Mouse (Mus musculus) spleen, adult 2 months (tissue): Measurements from ENCODE around the gene Tacc2. TPM values are rescaled to one million over a fixed set of nuclear protein-coding genes. Genes with fewer than 3 reads are reported as not detected.

Experiments
- DNase-seq, 2 experiments: peaks; one replicate each; pipeline versions ENCODE4 v3.0.0 to v3.0.0-alpha.2; 2012 to 2021; ENCODE audit warnings: low spot score in 2 of 2, low read depth in 1 of 2
- H3K27ac ChIP-seq: fragments of 200-500 bp; 2 replicates; pipeline ENCODE4 v1.5.1; 2012; ENCODE audit warnings: low read length, inconsistent platforms; ENCODE audit not compliant: insufficient read depth
- H3K27me3 ChIP-seq: fragments of 200-500 bp; 2 replicates; pipeline ENCODE4 v1.6.1; 2012; ENCODE audit warnings: mild to moderate bottlenecking, moderate library complexity, low read length, inconsistent platforms; ENCODE audit not compliant: control insufficient read depth, insufficient read depth
- H3K36me3 ChIP-seq: fragments of 200-500 bp; 2 replicates; pipeline ENCODE4 v1.6.1; 2012; ENCODE audit warnings: mild to moderate bottlenecking, low read length, inconsistent platforms; ENCODE audit not compliant: control insufficient read depth, insufficient read depth
- H3K4me1 ChIP-seq: fragments of 200-500 bp; 2 replicates; pipeline ENCODE4 v1.6.1; 2011; ENCODE audit warnings: inconsistent platforms; ENCODE audit not compliant: control insufficient read depth, insufficient read depth, insufficient read length
- H3K4me3 ChIP-seq: fragments of 200-500 bp; 2 replicates; pipeline ENCODE4 v1.5.1; 2011; ENCODE audit warnings: mild to moderate bottlenecking, inconsistent platforms; ENCODE audit not compliant: insufficient read depth, insufficient read length; ENCODE audit errors: extremely low read depth
- CTCF ChIP-seq: fragments of 200-500 bp; IDR thresholded peaks from 2 replicates; pipeline ENCODE4 v1.5.1; 2011; ENCODE audit warnings: mild to moderate bottlenecking, inconsistent platforms; ENCODE audit not compliant: insufficient read depth, insufficient read length, insufficient replicate concordance; ENCODE audit errors: extremely low read depth
- POLR2A ChIP-seq: fragments of 200-500 bp; IDR thresholded peaks from 2 replicates; pipeline ENCODE4 v1.6.1; 2011; ENCODE audit warnings: low read depth, low read length, inconsistent platforms
- WGBS: fragments of 180-500 bp; shearing (Covaris S2); methylation state at CpG from one replicate; pipeline ENCODE4 v1.1.7; 2018; 5-methylcytosine and 5-hydroxymethylcytosine counted together
- polyA plus RNA-seq: library from polyadenylated mRNA; depleted of rRNA; stranded (reverse); fragments of >200 nt; gene quantifications from 2 replicates; pipeline ENCODE4 v1.2.3, GENCODE M21; 2012

Tacc2 gene
- polyA plus RNA-seq, 1 experiment = 4.3 TPM

DNA sequence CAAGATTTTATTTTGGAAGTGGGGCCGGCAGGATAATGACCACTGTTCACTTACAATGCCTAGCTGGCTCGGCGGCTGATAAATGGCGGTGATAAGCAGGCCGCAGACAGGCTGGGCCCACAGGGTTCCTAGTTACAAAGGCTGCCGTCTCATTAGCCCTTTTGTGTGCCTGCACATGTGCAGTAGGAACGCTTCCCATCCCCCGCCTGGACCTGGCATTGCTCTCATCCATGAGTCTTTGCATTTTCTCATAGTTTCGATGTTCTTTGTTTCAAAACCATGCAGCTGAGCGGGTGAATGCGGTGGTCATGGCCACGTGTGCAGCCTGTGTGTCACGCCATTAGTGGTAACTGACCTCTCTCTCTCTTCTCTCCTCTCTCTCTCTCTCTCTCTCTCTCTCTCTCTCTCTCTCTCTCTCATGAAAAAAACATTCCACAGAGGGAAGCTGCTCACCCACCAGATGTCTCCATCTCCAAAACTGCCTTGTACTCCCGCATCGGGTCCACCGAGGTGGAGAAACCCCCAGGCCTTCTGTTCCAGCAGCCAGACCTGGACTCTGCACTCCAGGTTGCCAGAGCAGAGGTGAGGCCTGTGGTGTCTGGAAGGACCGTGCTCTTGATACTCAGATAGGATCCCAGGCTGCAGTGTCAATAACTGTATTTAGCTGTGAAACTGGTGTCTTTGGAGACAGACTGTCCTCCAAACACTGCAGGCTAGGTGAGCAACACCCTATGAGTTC lies 173.7 kb downstream of the Tacc2 start:
- Histone ChIP-seq H3K4me3 (no peak overlapping the region), H3K27ac (no peak overlapping the region), H3K36me3 (no peaks in the 10 kb centered on the region), H3K4me1 (no peaks in the 10 kb centered on the region), H3K27me3 (no peaks in the 10 kb centered on the region)
- DNase-seq = no peak
- TF ChIP-seq CTCF = no peak
- TF ChIP-seq POLR2A = no peak
- 91% methylated on average over 17 of the region's 17 CpGs for WGBS

DNA sequence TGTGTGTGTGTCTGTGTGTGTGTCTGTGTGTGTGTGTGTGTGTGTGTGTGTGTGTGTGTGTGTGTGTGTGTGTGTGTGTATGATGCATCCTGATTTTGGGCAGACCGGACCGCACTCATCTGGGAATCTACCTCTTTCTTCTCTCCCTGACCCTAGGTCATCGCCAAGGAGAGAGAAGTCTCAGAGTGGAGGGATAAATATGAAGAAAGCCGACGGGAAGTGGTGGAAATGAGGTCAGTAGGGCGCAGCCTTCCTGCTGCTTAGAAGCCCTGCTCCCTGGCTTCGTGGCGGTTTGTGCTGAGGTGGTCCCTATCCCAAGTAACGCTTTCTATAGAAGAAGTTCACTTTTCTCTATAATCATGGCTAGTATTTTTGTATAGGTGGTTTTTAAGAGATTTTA lies 174.4 kb downstream of the Tacc2 start:
- no peaks in the 10 kb centered on the region for H3K36me3 ChIP-seq
- WGBS = 87% methylated on average over 9 of the region's 9 CpGs
- H3K27me3 ChIP-seq = no peaks in the 10 kb centered on the region
- TF ChIP-seq POLR2A = no peak
- no peak for TF ChIP-seq CTCF
- no peaks in the 10 kb centered on the region for H3K4me1 ChIP-seq
- no peak overlapping the region for H3K27ac ChIP-seq
- no peak for DNase-seq
- H3K4me3 ChIP-seq = no peak overlapping the region

DNA sequence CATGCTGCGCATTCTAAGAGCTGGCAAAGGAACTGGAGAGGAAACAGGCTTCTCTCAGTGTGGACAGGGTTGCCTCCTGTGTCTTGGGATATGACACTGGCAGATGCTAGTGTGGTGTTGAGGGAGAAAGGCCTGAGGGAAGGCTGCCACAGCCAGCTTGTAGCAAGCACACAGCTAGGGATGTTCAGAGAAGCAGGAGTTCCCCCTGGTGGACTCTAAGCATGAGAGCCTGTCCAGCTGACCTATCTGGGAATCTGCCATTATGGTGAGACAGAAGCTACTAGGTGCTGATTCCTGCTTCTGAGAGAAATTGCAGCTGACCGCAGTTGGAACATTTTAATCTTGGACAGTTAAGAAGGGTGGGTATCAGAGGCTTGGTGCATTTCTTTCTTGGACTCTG lies 177.6 kb downstream of the Tacc2 start:
- DNase-seq = no peak
- H3K36me3 ChIP-seq = no peaks in the 10 kb centered on the region
- H3K4me3 ChIP-seq = no peak overlapping the region
- TF ChIP-seq CTCF = no peak
- H3K4me1 ChIP-seq = no peaks in the 10 kb centered on the region
- 96% methylated on average over 2 of the region's 2 CpGs for WGBS
- no peak overlapping the region for H3K27ac ChIP-seq
- H3K27me3 ChIP-seq = no peaks in the 10 kb centered on the region

DNA sequence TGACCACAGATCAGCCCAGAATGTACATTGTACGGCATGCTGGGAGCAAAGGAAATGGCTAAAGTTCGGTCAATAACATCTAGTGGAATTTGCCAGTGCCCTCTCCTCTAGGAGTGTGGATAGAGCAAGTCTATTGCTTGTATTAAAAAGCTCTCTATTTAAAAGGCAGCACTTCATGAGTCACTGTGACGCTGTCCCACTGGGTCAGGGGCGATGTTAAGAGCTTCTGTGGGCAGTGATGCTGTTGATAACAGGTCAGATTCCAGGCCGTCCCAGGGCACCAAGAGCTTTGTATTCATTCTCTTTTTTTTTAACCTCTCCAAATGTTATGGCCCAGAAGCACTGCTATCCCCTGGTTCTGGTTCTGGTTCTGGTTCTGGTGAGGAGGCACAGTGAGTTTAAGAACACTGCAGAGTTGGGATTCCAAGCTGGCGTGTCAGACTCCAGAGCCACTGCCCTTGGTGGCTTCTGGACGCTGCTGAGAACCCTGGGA lies 179.2 kb downstream of the Tacc2 start:
- Histone ChIP-seq H3K4me1 (no peaks in the 10 kb centered on the region), H3K36me3 (no peaks in the 10 kb centered on the region), H3K4me3 (no peak overlapping the region), H3K27ac (no peak overlapping the region), H3K27me3 (no peaks in the 10 kb centered on the region)
- no peak for DNase-seq
- WGBS = 78% methylated on average over 7 of the region's 7 CpGs
- TF ChIP-seq POLR2A (no peak), CTCF (no peak)

DNA sequence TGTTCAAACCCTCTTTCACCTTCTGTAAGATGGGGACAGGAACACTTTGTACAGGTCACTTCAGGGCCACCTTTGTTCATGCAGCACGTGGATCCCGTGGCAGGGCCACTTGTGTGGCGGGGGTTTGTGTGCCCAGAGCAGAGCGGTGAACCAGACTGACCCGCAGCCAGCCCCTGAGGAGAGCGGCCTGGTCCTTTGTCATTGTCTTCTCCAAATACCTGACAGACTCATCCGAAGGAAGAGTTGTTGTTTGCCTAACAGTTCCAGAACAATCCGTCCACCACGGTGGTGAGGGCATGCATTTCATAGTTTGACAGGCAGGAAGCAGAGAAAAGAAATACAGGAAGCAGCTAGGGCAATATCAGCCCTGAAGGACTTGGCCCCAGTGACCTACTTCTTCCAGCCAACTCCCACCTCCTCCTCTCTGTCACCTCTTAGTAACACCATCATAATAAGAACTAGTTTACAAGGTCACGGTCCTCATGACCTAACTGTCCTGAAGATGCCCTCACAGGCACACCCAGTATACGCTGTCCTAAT lies 180.2 kb downstream of the Tacc2 start:
- no peak for TF ChIP-seq POLR2A
- TF ChIP-seq CTCF = no peak
- no peaks in the 10 kb centered on the region for H3K4me1 ChIP-seq
- no peaks in the 10 kb centered on the region for H3K36me3 ChIP-seq
- no peak overlapping the region for H3K27ac ChIP-seq
- DNase-seq = no peak
- WGBS = 69% methylated on average over 11 of the region's 11 CpGs
- H3K4me3 ChIP-seq = no peak overlapping the region
- H3K27me3 ChIP-seq = no peaks in the 10 kb centered on the region

DNA sequence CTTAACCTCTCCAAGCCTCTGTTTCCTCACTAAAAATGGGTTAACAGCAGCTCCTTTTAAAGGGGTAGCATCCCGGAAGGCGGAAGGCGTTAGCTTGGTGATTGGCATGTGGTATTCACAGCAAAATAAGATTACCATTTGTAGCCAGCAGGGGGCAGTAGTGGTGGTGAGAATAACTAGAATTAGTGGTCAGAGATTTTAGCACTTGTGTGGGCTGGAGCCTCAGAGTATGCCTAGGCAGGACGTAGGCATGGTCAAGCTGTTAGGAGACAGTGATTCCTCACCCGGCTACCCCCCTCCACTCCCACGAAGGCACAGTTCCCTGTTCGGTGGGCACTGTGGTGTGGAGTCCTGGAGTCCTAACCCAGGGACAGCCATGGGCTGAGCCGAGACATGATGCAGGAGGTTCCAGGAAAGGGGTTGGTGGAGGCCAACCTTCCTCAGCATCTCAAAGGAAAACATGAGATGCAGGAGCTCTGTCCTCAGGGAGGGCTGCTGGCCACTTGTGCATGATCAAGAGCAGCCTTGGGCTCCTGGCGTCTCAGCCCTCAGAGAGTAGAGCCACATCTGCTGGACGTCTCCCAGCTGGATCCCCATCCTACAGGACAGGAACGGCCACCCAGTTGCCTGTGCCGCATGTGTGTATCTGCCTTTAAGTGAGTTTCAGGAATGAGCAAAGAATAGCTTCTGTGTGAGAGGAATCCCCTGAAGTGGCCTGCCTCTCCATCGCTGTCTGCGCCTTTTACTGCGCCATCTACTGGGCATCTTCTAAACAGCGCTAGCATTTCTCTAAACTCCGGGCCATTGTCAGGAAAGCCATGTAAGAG lies 185.0 kb downstream of the Tacc2 start:
- peak; percentile 27 to 43 for DNase-seq
- Histone ChIP-seq H3K27me3 (no peaks in the 10 kb centered on the region), H3K4me1 (no peaks in the 10 kb centered on the region), H3K27ac (no peak overlapping the region), H3K4me3 (no peak overlapping the region), H3K36me3 (no peaks in the 10 kb centered on the region)
- WGBS = 44% methylated on average over 17 of the region's 17 CpGs
- TF ChIP-seq POLR2A = no peak
- peak; percentile 61; the same call in 1 of the 2 replicates for TF ChIP-seq CTCF

DNA sequence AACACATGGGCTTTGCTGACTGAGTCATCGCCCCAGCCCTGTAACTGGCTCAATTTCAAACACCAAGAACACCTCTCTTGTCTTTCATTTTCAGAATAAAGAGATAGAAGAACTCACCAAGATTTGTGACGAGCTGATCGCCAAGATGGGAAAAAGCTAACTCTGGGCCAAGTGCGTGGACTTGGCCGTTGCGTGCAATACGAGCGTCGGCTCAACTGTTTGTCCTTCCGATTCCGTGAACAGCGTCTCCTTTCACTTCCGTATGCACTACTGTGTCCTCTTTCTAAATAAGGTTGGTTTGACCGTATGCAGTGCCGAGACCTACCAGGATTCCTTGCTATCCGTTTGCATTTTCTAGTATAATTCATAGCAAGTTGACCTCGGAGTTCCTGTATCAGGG lies 186.9 kb downstream of the Tacc2 start:
- no peaks in the 10 kb centered on the region for H3K4me1 ChIP-seq
- TF ChIP-seq CTCF (no peak), POLR2A (no peak)
- H3K4me3 ChIP-seq = no peak overlapping the region
- H3K27me3 ChIP-seq = no peaks in the 10 kb centered on the region
- DNase-seq = no peak
- H3K36me3 ChIP-seq = no peaks in the 10 kb centered on the region
- H3K27ac ChIP-seq = no peak overlapping the region
- 94% methylated on average over 17 of the region's 17 CpGs for WGBS
